Mouse (Mus musculus): ENCODE measurements around the gene Gm21936.
"Not testable (repeated sequence)": the region's sequence is repeated elsewhere in the genome, so short reads cannot be mapped to it uniquely, and the experiment has no call there.

Gene Gm21936

GRCm38 (mm10) chr12:87795212-87795611, at the start of gene Gm21936:
Gene Gm21936 (plus strand): TSS chr12:87795512.
- DNase-seq: not testable (repeated sequence)

- DNase-seq: not testable (repeated sequence)
Observed at GRCm38 (mm10) chr12:87775655-87776054, 19.7 kb upstream of the Gm21936 start, which contains the start of gene Gm21319. Gene Gm21319 (minus strand): TSS chr12:87775755.

DNA sequence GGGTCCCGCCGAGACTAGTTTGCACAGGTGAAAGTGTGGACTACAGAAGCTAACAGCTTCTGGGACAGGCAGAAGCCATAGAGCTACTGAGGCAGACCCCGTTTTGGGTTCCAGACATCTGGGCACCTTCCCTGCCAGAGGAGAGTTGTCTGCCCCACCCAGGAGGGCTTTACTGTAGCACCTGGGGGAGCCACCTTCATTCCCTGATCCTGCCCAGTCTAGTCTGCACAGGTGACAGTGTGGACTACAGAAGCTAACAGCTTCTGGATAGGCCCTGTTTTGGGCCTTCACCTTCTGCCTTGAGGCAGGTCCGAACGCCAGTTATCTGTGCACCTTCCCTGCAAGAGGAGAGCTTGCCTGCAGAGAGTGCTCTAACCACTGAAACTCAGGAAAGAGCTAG, 2.7 kb downstream of the Gm21936 start:
- DNase-seq: not testable (repeated sequence)

DNA sequence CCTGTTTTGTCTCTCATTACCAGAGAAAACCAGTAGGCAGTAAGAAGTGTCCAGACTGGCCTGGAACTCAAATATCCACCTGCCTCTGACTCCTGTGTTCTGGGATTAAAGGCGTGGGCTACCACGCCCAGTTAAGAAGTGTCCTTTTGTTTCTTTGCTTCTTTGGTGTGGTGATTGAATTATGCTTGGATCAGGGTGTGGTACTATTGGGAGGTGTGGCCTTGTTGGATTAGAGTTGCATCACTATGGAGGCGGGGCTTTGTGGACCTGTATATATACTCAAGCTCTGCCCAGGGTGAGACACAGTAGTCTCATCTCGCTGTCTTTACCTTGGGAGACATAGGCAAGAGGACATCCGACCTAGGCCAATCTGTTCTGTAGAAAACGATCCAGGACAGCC, 21.0 kb downstream of the Gm21936 start, which contains the start of gene BB287469:
TSS of gene BB287469 (plus strand) at position 301 of the 400 bp plus-strand sequence.
- DNase-seq: not testable (repeated sequence)

- DNase-seq: not testable (repeated sequence)
Observed at GRCm38 (mm10) chr12:87842239-87842638, 46.9 kb downstream of the Gm21936 start, which contains the start of gene Gm2001. Gene Gm2001 (minus strand): TSS chr12:87842339.

Measured in cerebellum, adult 18-20 months (tissue).